Mouse (Mus musculus): ENCODE results near the gene Lrrc25. TPM values are rescaled to one million over a fixed set of nuclear protein-coding genes. Genes with fewer than 3 reads are reported as not detected.

Gene Lrrc25
- polyA plus RNA-seq, 1 experiment: 3.5 TPM

DNA sequence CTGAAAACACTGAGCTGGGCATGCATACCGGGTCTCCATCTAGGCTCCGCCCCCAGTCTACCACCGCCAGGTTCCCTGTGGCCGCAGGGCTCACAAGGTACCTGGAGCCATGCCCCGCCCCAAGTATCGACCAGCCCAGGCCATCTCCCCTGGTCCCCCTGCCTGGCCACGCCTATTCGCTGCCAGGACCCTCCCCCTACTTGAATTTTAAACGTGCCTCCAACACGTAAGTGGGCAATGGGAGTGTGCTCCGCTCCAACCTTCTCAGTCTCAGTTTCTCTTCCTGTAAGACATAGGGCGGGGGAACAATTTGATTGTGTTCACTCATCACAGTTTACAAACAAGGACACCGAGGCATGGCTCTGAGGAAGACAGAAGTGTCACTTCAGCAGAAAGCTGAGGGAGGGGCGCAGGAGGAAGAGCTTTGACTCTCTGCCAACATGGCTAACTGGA, 44.3 kb downstream of the Lrrc25 start, which contains the start of gene Pgpep1:
Gene Pgpep1 (minus strand): TSS at position 116 of the 453 bp plus-strand sequence.
- Histone ChIP-seq H3K27me3 (replicated peaks; ENCODE audit: control insufficient read depth, insufficient read depth, low read length) (no peaks in the 10 kb centered on the region), H3K4me3 (ENCODE audit: insufficient read depth, low read depth, low read length) (peak within 1 kb of the TSS; percentile 82), H3K4me1 (ENCODE audit: control insufficient read depth, insufficient read depth, low read length) (peaks cover 11% of the 10 kb centered on the region; the same call in 1 of the 2 replicates), H3K36me3 (ENCODE audit: control insufficient read depth, insufficient read depth, low read length) (peaks cover 3% of the 10 kb centered on the region; the same call in 1 of the 2 replicates), H3K27ac (ENCODE audit: insufficient read depth, low read depth, low read length) (peak within 1 kb of the TSS; percentile 96)
- 7% methylated on average over 14 of the region's 14 CpGs for WGBS
- TF ChIP-seq POLR2A (IDR thresholded peaks at IDR 0.05; ENCODE audit: low read depth, low read length) (no peak), CTCF (conservative IDR thresholded peaks at IDR 0.05; ENCODE audit: insufficient read depth, insufficient read length, low read depth, low read length) (no peak)
- DNase-seq: peak; percentile 66

- DNase-seq: no peak
- no peak overlapping the region for H3K27ac ChIP-seq (ENCODE audit: insufficient read depth, low read depth, low read length)
- no peak overlapping the region for H3K4me3 ChIP-seq (ENCODE audit: insufficient read depth, low read depth, low read length)
- H3K27me3 ChIP-seq (replicated peaks; ENCODE audit: control insufficient read depth, insufficient read depth, low read length): no peaks in the 10 kb centered on the region
- no peaks in the 10 kb centered on the region for H3K36me3 ChIP-seq (ENCODE audit: control insufficient read depth, insufficient read depth, low read length)
- no peak for TF ChIP-seq POLR2A (IDR thresholded peaks at IDR 0.05; ENCODE audit: low read depth, low read length)
- TF ChIP-seq CTCF (conservative IDR thresholded peaks at IDR 0.05; ENCODE audit: insufficient read depth, insufficient read length, low read depth, low read length): no peak
- WGBS: 57% methylated on average over 4 of the region's 4 CpGs
- peaks cover 22% of the 10 kb centered on the region; the same call in 1 of the 2 replicates for H3K4me1 ChIP-seq (ENCODE audit: control insufficient read depth, insufficient read depth, low read length)
These were observed 47.7 kb downstream of the Lrrc25 start for GRCm38 (mm10) chr8:70663691-70664090.

- H3K36me3 ChIP-seq (ENCODE audit: control insufficient read depth, insufficient read depth, low read length): no peaks in the 10 kb centered on the region
- no peak overlapping the region for H3K27ac ChIP-seq (ENCODE audit: insufficient read depth, low read depth, low read length)
- TF ChIP-seq CTCF (conservative IDR thresholded peaks at IDR 0.05; ENCODE audit: insufficient read depth, insufficient read length, low read depth, low read length) (no peak), POLR2A (IDR thresholded peaks at IDR 0.05; ENCODE audit: low read depth, low read length) (no peak)
- H3K27me3 ChIP-seq (replicated peaks; ENCODE audit: control insufficient read depth, insufficient read depth, low read length): no peaks in the 10 kb centered on the region
- WGBS: 73% methylated on average over 3 of the region's 3 CpGs
- H3K4me3 ChIP-seq (ENCODE audit: insufficient read depth, low read depth, low read length): no peak overlapping the region
- no peak for DNase-seq
- peaks cover 21% of the 10 kb centered on the region; the same call in 1 of the 2 replicates for H3K4me1 ChIP-seq (ENCODE audit: control insufficient read depth, insufficient read depth, low read length)
These were observed 48.7 kb downstream of the Lrrc25 start for GRCm38 (mm10) chr8:70664631-70665030.

DNA sequence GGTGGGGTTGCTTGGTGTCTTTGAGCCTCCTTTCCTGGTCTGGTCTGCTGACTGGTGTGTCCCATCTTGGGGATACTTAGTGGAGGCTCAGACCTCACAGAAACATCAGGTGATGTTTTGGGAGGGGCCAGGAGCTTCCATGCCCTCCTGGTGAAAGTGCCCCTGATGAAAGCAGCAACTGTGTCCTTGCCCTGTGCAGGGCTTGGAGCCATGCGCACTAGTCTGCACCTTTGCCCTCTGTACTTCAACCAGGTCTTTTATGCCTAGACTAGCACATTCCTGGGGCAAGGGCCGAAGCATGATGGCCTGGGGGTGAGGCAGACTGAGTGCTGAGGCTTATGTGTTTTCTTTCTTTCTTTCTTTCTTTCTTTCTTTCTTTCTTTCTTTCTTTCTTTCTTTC, 49.6 kb downstream of the Lrrc25 start:
- DNase-seq: peak; percentile 95
- Histone ChIP-seq H3K27me3 (replicated peaks; ENCODE audit: control insufficient read depth, insufficient read depth, low read length) (no peaks in the 10 kb centered on the region), H3K4me1 (ENCODE audit: control insufficient read depth, insufficient read depth, low read length) (peaks cover 17% of the 10 kb centered on the region; the same call in 1 of the 2 replicates), H3K36me3 (ENCODE audit: control insufficient read depth, insufficient read depth, low read length) (no peaks in the 10 kb centered on the region), H3K27ac (ENCODE audit: insufficient read depth, low read depth, low read length) (peak overlapping the region; percentile 94), H3K4me3 (ENCODE audit: insufficient read depth, low read depth, low read length) (no peak overlapping the region)
- TF ChIP-seq POLR2A (IDR thresholded peaks at IDR 0.05; ENCODE audit: low read depth, low read length): no peak
- no peak for TF ChIP-seq CTCF (conservative IDR thresholded peaks at IDR 0.05; ENCODE audit: insufficient read depth, insufficient read length, low read depth, low read length)
- WGBS: 29% methylated on average over 2 of the region's 2 CpGs

DNA sequence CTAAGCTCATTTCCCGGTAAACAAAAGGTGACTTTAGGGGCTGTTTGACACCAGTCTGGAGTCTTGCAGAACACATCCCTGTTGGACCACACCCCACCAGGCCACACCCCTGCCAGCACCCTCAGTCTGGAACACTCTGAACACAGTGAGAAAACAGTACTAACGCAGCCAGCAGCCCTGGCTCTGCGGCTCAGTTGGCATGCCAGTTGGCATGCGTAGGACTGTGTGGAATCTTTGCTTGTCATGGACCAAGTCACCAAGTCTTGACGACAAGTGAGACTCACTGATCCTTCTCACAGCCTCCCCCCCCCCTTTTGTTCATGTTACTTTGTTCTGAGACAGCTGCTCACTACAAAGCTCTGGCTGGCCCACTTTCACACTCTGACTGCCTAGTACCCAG, 51.1 kb downstream of the Lrrc25 start:
- peaks cover 16% of the 10 kb centered on the region; the same call in 1 of the 2 replicates for H3K4me1 ChIP-seq (ENCODE audit: control insufficient read depth, insufficient read depth, low read length)
- H3K4me3 ChIP-seq (ENCODE audit: insufficient read depth, low read depth, low read length): no peak overlapping the region
- TF ChIP-seq POLR2A (IDR thresholded peaks at IDR 0.05; ENCODE audit: low read depth, low read length) (no peak), CTCF (conservative IDR thresholded peaks at IDR 0.05; ENCODE audit: insufficient read depth, insufficient read length, low read depth, low read length) (no peak)
- no peaks in the 10 kb centered on the region for H3K36me3 ChIP-seq (ENCODE audit: control insufficient read depth, insufficient read depth, low read length)
- H3K27me3 ChIP-seq (replicated peaks; ENCODE audit: control insufficient read depth, insufficient read depth, low read length): no peaks in the 10 kb centered on the region
- peak overlapping the region; percentile 56 for H3K27ac ChIP-seq (ENCODE audit: insufficient read depth, low read depth, low read length)
- DNase-seq: peak; percentile 84
- 36% methylated on average over 5 of the region's 5 CpGs for WGBS

Other genes starting within 250 kb of the Lrrc25 start
- gene Comp, start 242.6 kb upstream of the Lrrc25 start, polyA plus RNA-seq (2012; rRNA removed): 1.6 and 2.8 TPM in 2 replicates
- gene Crtc1, start 176.6 kb upstream of the Lrrc25 start, polyA plus RNA-seq (2012; rRNA removed): 16.8 and 18.1 TPM in 2 replicates
- 20.2 and 29.7 TPM in 2 replicates for gene Klhl26, start 139.2 kb upstream of the Lrrc25 start, polyA plus RNA-seq (2012; rRNA removed)
- 0.20 and 0.44 TPM in 2 replicates for gene Tmem59l, start 128.8 kb upstream of the Lrrc25 start, polyA plus RNA-seq (2012; rRNA removed)
- 2.6 TPM in 2 replicates for gene Crlf1, start 123.0 kb upstream of the Lrrc25 start, polyA plus RNA-seq (2012; rRNA removed)
- gene Rex1bd, start 109.4 kb upstream of the Lrrc25 start, polyA plus RNA-seq (2012; rRNA removed): 161 and 177 TPM in 2 replicates
- 620 and 835 TPM in 2 replicates for gene Uba52, start 105.4 kb upstream of the Lrrc25 start, polyA plus RNA-seq (2012; rRNA removed)
- gene Fkbp8, start 88.4 kb upstream of the Lrrc25 start, polyA plus RNA-seq (2012; rRNA removed): 320 and 410 TPM in 2 replicates
- 151 TPM in 2 replicates for gene Kxd1, start 88.2 kb upstream of the Lrrc25 start, polyA plus RNA-seq (2012; rRNA removed)
- gene Ell, start 76.7 kb upstream of the Lrrc25 start, polyA plus RNA-seq (2012; rRNA removed): 16.4 and 18.1 TPM in 2 replicates
- 127 and 159 TPM in 2 replicates for gene Isyna1, start 21.8 kb upstream of the Lrrc25 start, polyA plus RNA-seq (2012; rRNA removed)
- gene Ssbp4, start 7.3 kb upstream of the Lrrc25 start, polyA plus RNA-seq (2012; rRNA removed): 84.9 and 123 TPM in 2 replicates
- gene Gdf15, start 16.3 kb downstream of the Lrrc25 start, polyA plus RNA-seq (2012; rRNA removed): 11.2 and 17.8 TPM in 2 replicates
- 296 TPM in 2 replicates for gene Pgpep1, start 44.2 kb downstream of the Lrrc25 start, polyA plus RNA-seq (2012; rRNA removed)
- 106 and 120 TPM in 2 replicates for gene Lsm4, start 57.1 kb downstream of the Lrrc25 start, polyA plus RNA-seq (2012; rRNA removed)
- gene Jund, start 82.8 kb downstream of the Lrrc25 start, polyA plus RNA-seq (2012; rRNA removed): 158 and 201 TPM in 2 replicates
- 0.03 and 0.12 TPM in 2 replicates for gene Iqcn, start 87.3 kb downstream of the Lrrc25 start, polyA plus RNA-seq (2012; rRNA removed)
- gene Gm3336, start 102.4 kb downstream of the Lrrc25 start, polyA plus RNA-seq (2012; rRNA removed): 0.61 and 0.99 TPM in 2 replicates
- 81.6 and 113 TPM in 2 replicates for gene Pde4c, start 107.6 kb downstream of the Lrrc25 start, polyA plus RNA-seq (2012; rRNA removed)
- 29.7 and 31.1 TPM in 2 replicates for gene Rab3a, start 138.5 kb downstream of the Lrrc25 start, polyA plus RNA-seq (2012; rRNA removed)
- 73.4 and 96.3 TPM in 2 replicates for gene Mpv17l2, start 144.8 kb downstream of the Lrrc25 start, polyA plus RNA-seq (2012; rRNA removed)
- 60.5 and 94.7 TPM in 2 replicates for gene Pik3r2, start 160.6 kb downstream of the Lrrc25 start, polyA plus RNA-seq (2012; rRNA removed)
- 25.3 and 27.4 TPM in 2 replicates for gene Mast3, start 188.9 kb downstream of the Lrrc25 start, polyA plus RNA-seq (2012; rRNA removed)
- 0.42 and 0.48 TPM in 2 replicates for gene Il12rb1, start 192.3 kb downstream of the Lrrc25 start, polyA plus RNA-seq (2012; rRNA removed)
- gene Arrdc2, start 223.6 kb downstream of the Lrrc25 start, polyA plus RNA-seq (2012; rRNA removed): 19.8 and 26.2 TPM in 2 replicates
- 9.4 and 11.0 TPM in 2 replicates for gene Kcnn1, start 247.1 kb downstream of the Lrrc25 start, polyA plus RNA-seq (2012; rRNA removed)